Mouse (Mus musculus): ENCODE measurements around the gene Dirc2. TPM values are rescaled to one million over a fixed set of nuclear protein-coding genes. Genes with fewer than 3 reads are reported as not detected.

Dirc2 gene
- total RNA-seq, 4 experiments from 2014 or later: 64.0 to 70.1 (median 66.4) TPM

DNA sequence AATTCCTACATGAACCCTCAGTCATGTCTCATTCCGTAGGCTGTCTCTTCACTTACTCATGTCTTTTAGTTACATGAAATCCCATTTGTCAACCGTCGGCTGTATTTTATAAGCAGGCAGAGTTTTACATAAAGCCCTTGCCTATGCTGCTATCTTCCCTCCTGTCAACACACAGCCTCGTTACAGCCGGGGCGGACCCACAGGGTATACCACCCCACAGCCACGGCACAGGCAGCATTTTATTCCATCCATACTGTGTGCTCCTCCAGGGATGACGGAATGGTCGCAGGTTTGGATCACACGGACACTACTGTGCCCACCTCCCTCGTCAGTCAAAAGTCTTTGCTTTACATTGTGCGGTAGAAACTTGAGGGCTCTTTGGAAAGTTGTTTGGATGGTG lies 28.8 kb downstream of the Dirc2 start:
- DNase-seq (ENCODE audit: low spot score in 2 of 2): no peak

GRCm38 (mm10) chr16:35739548-35739947 lies 29.6 kb downstream of the Dirc2 start:
- no peak for DNase-seq (ENCODE audit: low spot score in 2 of 2)

DNA sequence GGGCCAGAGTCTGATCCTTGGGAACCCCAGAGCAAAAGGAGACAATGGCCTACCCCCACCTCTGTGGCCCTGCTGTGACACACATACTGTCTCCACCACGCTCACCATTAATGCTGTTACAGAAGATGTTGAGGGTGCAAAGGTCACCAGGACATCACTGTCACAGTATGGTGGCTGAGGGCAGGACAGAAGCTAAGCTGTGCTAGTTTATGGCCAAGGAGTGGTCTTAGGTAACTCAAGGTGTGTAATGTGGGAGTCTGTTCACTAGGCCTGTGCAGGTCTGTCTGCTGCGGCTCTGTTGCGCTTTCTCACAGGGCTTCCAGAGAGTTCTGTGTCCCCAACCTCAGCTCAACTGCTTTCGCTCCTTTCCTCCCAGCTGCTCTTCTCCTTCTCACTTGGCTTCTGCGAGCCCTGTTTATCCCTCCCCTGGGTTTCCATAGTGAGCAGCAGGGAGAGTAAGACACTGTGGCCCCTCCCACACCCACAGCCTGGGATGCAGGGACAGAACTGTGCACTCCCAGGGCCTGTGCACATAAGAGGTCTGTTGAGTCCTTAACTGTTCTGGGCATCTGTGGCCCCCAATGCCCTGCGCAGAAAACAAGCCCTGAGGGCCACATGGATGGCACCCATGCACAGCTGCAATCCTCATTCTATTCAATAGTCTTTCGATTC lies 30.9 kb downstream of the Dirc2 start:
- DNase-seq (ENCODE audit: low spot score in 2 of 2): peak in 1 of 2 experiments; percentile 19

DNA sequence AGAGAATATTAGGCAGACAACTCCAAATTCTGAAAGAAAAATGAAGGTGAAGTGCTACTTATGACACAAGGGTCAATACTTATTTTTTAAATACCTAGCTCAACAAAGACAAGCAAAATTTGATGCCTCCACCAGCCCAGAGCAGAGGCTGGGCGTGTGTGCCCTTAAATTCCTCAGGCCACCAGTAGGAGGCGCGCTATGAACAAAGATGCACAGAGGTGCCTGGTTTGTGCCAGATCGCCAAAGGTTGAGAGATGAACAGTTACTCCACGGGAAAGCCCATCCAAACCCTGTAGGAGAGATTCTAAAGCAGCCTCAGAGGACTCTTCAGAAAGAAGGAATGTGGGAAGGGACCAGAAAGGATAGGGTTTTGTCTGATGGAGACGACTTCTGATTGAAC lies 35.1 kb downstream of the Dirc2 start:
- peak; percentile 32 to 47 for DNase-seq (ENCODE audit: low spot score in 2 of 2)

GRCm38 (mm10) chr16:35732096-35732495 lies 37.1 kb downstream of the Dirc2 start:
- DNase-seq (ENCODE audit: low spot score in 2 of 2): no peak

- DNase-seq (ENCODE audit: low spot score in 2 of 2): no peak
Measured at GRCm38 (mm10) chr16:35729151-35729738, 39.9 kb downstream of the Dirc2 start.

DNA sequence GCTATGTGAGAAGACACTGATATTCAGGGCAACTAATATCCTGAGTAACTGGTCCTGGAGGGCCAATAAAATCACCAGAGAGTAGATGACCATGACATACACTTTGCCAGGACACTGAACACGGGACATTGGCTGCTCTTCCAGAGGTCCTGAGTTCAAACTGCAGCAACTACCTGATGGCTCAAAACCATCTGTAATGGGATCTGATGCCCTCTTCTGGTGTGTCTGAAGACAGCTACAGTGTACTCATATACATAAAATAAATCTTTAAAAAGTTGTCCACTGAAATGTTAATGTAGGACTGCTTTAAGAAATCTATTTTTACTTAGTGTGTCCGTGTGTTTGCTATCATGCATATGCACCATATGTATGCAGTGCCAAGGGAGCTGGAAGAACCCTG lies 42.6 kb downstream of the Dirc2 start:
- DNase-seq (ENCODE audit: low spot score in 2 of 2): no peak

GRCm38 (mm10) chr16:35724561-35724960 lies 44.6 kb downstream of the Dirc2 start:
- no peak for DNase-seq (ENCODE audit: low spot score in 2 of 2)

DNA sequence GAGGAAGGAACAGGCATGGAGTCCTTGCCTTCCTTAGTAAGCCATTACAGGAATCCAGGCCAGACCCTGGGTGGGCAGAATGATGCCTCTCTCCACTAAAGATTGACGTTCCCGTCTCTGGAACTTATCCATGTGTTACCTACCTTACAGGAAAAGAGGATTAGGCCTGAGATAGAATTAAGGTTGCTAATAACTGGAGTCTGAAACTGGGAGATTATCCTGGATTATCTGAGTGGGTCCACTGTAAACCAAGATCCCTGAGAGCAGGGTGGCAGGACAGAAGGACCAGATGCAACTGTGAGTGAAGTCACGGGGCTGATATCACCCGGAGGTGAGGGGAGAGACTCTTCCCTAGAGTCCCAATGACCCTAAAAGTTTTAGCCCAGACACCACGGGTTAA lies 51.4 kb downstream of the Dirc2 start:
- no peak for DNase-seq (ENCODE audit: low spot score in 2 of 2)

GRCm38 (mm10) chr16:35716257-35716656 lies 52.9 kb downstream of the Dirc2 start:
- no peak for DNase-seq (ENCODE audit: low spot score in 2 of 2)

- no peak for DNase-seq (ENCODE audit: low spot score in 2 of 2)
Measured at GRCm38 (mm10) chr16:35715771-35716170, 53.4 kb downstream of the Dirc2 start.

- no peak for DNase-seq (ENCODE audit: low spot score in 2 of 2)
Measured at GRCm38 (mm10) chr16:35715350-35715749, 53.8 kb downstream of the Dirc2 start.

GRCm38 (mm10) chr16:35714689-35715088 lies 54.5 kb downstream of the Dirc2 start:
- no peak for DNase-seq (ENCODE audit: low spot score in 2 of 2)

DNA sequence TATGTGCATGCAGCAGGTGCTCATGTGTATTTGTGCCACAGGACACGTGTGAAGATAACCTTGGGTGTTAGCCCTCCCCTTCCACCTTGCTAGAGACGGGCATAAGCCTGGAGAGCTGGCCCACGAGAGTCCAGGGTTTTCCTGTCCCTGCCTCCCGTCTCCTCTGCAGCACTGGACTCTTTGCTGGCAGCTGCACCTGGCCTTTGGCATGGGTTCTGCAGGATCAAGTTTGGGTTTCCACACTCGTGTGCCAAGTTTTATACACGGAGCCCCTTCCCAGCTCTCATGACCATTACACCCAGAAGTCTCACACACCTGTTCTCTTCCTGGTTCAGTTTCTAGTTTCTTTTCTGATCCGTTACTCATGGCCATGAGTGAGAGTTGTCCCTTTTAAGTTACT lies 55.5 kb downstream of the Dirc2 start:
- DNase-seq (ENCODE audit: low spot score in 2 of 2): peak; percentile 64 to 79

DNA sequence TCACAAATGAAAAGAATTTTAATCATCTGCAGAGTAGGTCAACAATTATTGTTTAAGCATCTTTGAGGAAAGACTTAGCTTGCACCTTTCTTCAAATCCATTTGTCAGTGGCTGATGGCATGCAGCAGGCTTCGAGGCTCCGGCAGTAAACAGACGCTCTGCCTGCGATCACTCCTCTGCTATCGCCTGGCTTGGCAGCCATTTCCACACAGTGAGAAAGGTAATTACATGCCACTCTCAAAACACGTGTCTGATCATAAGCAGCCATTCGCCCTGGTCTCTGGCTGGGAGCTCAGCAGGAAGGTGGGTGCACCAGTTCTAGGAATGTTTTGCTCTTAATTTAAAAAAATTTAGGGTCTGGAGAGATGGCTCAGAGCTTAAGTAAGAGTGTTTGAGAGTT lies 58.2 kb downstream of the Dirc2 start:
- no peak for DNase-seq (ENCODE audit: low spot score in 2 of 2)

DNA sequence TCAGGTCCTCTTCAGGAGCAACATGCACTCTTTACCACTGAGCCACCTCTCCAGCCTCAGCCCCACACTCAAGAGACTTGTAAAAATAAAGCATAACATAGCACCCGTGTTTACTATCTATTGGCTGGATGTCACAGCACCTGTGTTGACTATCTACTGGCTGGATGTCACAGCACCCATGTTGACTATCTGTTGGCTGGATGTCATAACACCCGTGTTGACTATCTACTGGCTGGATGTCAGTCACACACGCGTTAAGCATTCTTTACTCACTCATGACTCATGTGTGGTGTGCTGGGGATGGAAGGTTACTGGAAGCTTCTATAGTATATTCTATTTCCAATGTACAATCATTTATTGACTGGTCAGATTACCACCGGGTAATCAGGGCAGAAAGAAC lies 62.2 kb downstream of the Dirc2 start:
- no peak for DNase-seq (ENCODE audit: low spot score in 2 of 2)

DNA sequence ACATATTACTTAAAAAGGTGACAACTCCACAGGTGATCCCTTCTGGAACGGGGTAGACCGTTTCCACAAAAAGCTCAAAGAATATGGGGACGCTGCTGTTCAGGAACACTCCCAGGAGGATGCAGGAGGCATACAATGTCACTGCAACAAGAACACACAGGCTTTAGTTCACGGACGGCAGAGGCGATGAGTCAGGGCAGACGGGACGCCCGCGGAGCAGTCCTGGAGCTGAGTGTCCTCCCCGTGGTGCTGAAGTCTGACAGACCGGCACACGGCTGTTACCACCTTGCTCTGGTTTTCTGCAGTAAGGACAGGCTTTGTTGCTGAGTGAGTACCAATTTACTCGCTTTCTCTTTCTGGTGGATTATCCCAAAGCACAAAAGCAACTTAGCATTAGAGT lies 64.4 kb downstream of the Dirc2 start:
- no peak for DNase-seq (ENCODE audit: low spot score in 2 of 2)

DNA sequence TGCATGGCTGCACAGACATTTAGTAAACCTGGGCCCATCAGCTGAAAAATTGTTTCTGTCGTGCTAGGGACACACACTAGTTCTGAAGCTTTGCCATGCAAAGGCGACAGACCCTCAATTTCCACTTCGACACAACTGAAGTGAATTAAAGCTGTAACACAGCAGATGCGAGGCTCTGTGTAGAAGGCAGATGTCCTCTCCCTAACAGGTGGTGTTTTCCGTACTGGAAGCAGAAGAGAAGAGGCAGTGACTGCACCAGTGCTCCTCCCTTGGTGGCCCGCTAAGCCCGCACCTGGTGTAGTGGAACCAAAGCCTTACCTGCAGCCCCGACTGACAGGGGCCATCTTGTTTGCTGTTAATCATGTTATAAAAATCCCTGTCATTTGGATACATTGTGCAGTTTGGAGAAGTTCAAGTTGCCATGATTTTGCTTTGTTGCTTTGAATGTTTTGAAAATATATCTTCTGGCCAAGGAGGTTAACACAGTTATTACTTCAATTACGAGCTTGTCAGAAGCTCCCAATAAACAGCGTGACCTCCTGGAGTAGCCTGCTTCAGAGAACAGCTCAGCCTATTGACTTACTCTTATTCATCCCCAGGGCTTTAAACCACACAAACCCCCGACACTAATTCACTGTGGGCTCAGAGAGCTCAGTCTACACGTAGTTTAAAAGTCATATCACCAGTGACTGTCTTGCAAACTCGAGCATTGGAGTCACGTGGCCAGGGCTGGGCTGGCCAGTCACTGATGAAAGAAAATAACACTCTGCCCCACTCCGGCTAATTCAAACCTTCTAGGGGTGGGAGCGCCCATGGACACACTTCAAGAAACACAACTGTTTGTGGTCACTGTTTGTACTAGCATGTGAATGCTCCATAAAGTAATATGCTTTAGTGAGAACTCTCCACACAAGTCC lies 65.1 kb downstream of the Dirc2 start:
- DNase-seq (ENCODE audit: low spot score in 2 of 2): no peak

DNA sequence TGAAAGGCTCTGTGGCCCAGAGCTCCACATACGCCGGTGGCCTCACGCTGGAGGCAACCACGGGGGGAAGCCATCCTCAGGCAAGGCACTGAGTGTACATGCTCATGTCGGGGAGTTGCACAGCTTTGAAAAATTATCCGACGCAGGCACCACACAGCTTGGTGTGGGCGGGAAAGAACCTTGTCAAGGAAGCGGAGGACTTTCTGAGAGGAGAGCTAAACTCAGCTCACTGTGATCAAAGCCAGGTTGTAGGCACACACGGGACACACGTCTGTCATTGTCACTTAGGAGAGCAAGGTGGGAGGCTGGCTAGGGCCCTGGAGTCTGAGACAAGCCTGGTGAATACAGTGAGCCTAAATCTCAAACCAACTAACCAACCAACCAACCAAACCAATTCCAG lies 67.3 kb downstream of the Dirc2 start:
- no peak for DNase-seq (ENCODE audit: low spot score in 2 of 2)

- DNase-seq (ENCODE audit: low spot score in 2 of 2): no peak
Measured at GRCm38 (mm10) chr16:35696103-35696502, 73.1 kb downstream of the Dirc2 start.

DNA sequence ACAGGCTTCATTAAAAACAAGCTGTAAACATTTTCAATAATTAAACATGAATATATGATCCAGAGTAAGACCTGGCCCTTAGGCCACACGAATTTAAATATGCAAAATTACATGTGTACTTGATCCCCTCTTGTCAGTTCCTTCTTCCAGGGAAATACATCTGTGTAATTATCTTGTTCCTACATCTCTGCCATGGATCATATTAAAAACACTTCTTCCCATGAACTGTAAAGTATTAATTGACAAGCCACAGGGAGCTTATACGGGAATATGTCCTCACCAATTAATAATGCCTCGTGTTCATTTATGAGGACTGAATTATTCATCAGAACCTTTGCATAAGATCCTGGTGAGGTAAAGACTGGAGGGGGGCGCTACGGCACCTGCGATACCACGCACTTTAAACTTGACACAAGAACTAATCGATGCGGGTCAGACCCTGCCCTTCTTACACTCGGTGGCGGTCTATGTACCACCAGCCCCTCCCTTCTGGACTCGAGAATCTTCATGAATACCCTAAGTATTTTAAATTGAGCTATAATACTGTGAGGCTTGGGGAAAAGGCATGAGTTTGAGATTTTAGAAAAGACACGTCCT lies 74.8 kb downstream of the Dirc2 start:
- no peak for DNase-seq (ENCODE audit: low spot score in 2 of 2)

- no peak for DNase-seq (ENCODE audit: low spot score in 2 of 2)
Measured at GRCm38 (mm10) chr16:35691606-35692005, 77.5 kb downstream of the Dirc2 start.
